Mouse (Mus musculus) bone marrow, adult 2 months (tissue): ENCODE measurements around the gene Irs1. TPM values are rescaled to one million over a fixed set of nuclear protein-coding genes. Genes with fewer than 3 reads are reported as not detected.

Experiments
- H3K27ac ChIP-seq: fragments of 200-500 bp; 2 replicates; pipeline ENCODE4 v1.5.1; 2012; ENCODE audit warnings: low read depth, mild to moderate bottlenecking, control low read depth, inconsistent platforms, low read length; ENCODE audit not compliant: control insufficient read depth, poor library complexity, insufficient read depth
- H3K4me1 ChIP-seq: fragments of 200-500 bp; 2 replicates; pipeline ENCODE4 v1.6.1; 2011; ENCODE audit warnings: low read length; ENCODE audit not compliant: control insufficient read depth, insufficient read depth
- H3K4me3 ChIP-seq: fragments of 200-500 bp; replicated peaks from 2 replicates; pipeline ENCODE3; 2011; ENCODE audit warnings: mild to moderate bottlenecking, low read depth, low read length, control low read depth; ENCODE audit not compliant: control insufficient read depth
- CTCF ChIP-seq: fragments of 200-500 bp; IDR thresholded peaks from 2 replicates; pipeline ENCODE4 v1.5.1; 2011; ENCODE audit warnings: low read length, control low read depth; ENCODE audit not compliant: control insufficient read depth, insufficient read depth
- POLR2A ChIP-seq: fragments of 200-500 bp; IDR thresholded peaks from 2 replicates; pipeline ENCODE4 v1.6.1; 2011; ENCODE audit warnings: low read depth, mild to moderate bottlenecking, control low read depth, low read length, borderline replicate concordance; ENCODE audit not compliant: control insufficient read depth
- WGBS: fragments of 180-500 bp; shearing (Covaris S2); methylation state at CpG from one replicate; pipeline ENCODE4 v1.1.7; 2018; 5-methylcytosine and 5-hydroxymethylcytosine counted together
- polyA plus RNA-seq: library from polyadenylated mRNA; stranded (reverse); fragments of >200 nt; gene quantifications from 2 replicates; pipeline ENCODE4 v1.2.4, GENCODE M21; 2011; ENCODE audit warnings: low replicate concordance; ENCODE audit not compliant: missing spikeins, insufficient read depth, insufficient read length

Irs1 gene
- polyA plus RNA-seq, 1 experiment: 1.9 TPM

DNA sequence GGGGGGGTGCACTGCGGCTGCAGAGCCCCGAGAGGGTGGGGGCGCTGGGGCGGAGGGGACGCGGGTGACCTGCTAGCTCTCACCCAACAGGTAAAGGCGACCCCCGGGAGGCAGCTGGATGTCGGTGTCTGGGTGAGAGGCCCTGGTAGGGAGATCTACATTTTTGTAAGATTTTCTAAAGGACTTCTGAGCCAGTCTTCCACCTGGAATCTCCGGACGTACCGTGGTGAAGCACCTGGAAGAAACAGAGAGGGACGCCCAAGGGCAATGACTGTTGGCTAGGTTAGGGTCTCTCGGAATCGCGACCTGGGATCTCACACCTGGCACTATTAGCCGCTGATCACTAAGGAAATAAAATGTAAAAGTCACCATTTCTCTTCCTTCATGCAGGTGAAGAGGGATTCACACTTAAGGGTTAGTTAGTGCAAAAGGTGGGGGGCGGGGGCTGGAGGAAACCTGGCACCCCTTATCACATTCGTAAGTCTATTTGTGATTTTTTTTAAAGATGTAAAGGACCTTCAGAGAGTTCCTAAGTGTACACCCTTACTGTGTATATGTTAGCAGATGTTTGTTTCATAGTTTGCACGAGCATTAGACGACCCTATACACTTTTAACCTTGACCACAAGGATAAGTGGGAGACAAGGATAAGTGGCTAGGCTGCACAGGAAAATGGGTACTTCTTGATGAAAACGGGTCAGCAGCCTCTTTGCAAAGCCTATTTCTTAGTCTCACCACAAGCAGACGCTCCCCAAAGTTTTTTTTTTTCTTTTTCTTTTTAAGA, 905 bp upstream of the Irs1 start:
- no peak overlapping the region for H3K4me3 ChIP-seq
- no peak overlapping the region for H3K27ac ChIP-seq
- TF ChIP-seq CTCF (no peak), POLR2A (no peak)
- WGBS: 6% methylated on average over 23 of the region's 23 CpGs
- H3K4me1 ChIP-seq: no peaks in the 10 kb centered on the region

GRCm38 (mm10) chr1:82290723-82291150, 479 bp downstream of the Irs1 start:
- TF ChIP-seq CTCF: no peak
- TF ChIP-seq POLR2A: no peak
- under 1% methylated on average over 31 of the region's 31 CpGs for WGBS
- Histone ChIP-seq H3K27ac (peak overlapping the region; percentile 49; the same call in 1 of the 2 replicates), H3K4me1 (no peaks in the 10 kb centered on the region), H3K4me3 (peak overlapping the region; percentile 54)

- Histone ChIP-seq H3K27ac (0 out of 2 replicates have a peak overlapping the region, but pooled peaks have one; percentile 17), H3K4me3 (peak overlapping the region; percentile 54), H3K4me1 (no peaks in the 10 kb centered on the region)
- TF ChIP-seq POLR2A (peak; percentile 21; the same call in 1 of the 2 replicates), CTCF (no peak)
- 3% methylated on average over 45 of the region's 45 CpGs for WGBS
These were observed 1.1 kb downstream of the Irs1 start for GRCm38 (mm10) chr1:82289990-82290681.

DNA sequence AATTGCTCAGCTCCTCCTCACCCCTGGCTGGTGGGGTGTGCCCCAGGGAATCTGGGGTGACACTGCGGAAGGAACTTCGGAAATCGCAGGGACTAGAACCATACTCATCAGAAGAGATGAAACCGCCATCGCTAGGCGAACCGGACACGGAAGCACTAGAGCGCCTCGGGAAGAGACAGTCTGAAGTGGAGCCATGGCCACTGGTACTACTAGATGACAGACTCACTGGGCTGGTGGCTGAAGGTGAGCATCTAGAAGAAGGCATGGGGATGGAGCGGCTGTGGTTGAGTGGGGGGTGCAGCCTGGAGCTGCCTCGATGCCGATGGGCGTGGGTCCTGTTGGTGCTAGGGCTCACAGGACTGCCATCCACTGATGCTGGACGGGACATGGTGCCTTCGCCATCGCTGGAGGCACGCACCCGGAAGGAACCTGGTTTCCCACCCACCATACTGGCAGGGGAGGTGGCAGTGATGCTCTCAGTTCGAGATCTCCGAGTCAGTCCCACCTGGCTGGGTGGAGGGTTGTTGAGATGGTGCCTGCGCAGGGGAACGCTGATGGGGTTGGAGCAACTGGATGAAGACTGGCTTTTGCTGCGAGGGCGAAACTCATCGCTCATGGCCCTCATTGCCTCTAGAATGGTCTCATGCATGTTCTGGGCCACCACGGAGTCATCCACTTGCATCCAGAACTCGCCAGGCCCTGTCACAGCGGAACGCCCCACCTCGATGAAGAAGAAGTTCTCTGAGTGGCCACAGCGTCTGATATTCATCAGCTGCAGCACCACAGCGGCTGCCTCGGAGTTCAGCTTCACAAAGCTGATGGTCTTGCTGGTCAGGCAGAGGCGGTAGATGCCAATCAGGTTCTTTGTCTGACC, 1.9 kb downstream of the Irs1 start:
- H3K4me1 ChIP-seq: no peaks in the 10 kb centered on the region
- 0 out of 2 replicates have a peak overlapping the region, but pooled peaks have one; percentile 0 for H3K27ac ChIP-seq
- TF ChIP-seq CTCF: no peak
- no peak for TF ChIP-seq POLR2A
- H3K4me3 ChIP-seq: peak overlapping the region; percentile 12
- 66% methylated on average over 35 of the region's 35 CpGs for WGBS

DNA sequence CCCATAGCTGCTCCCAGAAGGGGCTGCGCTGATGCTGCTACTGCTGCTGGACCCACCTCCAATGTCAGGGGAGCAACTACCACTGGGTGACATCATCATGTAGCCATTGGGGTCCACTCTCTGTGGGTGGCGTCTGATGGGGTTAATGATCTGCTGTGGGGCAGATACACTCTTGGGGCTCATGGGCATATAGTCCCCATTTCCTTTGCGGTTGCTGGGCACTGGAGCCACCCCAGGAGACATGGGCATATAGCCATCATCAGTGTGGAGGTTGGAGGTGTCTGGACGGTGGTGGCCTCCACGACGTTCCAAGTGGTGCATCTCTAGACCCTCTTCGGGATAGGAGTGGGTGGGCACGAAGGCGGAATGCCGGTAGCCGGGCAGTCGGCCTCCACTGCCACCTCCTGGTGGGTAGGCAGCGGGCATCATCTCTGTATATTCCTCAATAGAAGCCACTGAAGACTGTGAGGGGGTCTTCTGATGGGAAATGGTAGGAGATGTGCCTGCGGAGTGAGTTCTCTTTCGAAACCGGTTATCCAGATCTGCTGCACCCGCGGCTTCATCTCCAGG, 2.7 kb downstream of the Irs1 start:
- no peak for TF ChIP-seq POLR2A
- no peak for TF ChIP-seq CTCF
- WGBS: 83% methylated on average over 18 of the region's 18 CpGs
- no peak overlapping the region for H3K4me3 ChIP-seq

GRCm38 (mm10) chr1:82287776-82288325, 3.4 kb downstream of the Irs1 start:
- Histone ChIP-seq H3K27ac (no peak overlapping the region), H3K4me3 (no peak overlapping the region)
- 79% methylated on average over 16 of the region's 16 CpGs for WGBS

More for the DNA sequence above, 2.7 kb downstream of the Irs1 start:
- no peak overlapping the region for H3K27ac ChIP-seq
- H3K4me1 ChIP-seq: peaks cover 1% of the 10 kb centered on the region; the same call in 1 of the 2 replicates

DNA sequence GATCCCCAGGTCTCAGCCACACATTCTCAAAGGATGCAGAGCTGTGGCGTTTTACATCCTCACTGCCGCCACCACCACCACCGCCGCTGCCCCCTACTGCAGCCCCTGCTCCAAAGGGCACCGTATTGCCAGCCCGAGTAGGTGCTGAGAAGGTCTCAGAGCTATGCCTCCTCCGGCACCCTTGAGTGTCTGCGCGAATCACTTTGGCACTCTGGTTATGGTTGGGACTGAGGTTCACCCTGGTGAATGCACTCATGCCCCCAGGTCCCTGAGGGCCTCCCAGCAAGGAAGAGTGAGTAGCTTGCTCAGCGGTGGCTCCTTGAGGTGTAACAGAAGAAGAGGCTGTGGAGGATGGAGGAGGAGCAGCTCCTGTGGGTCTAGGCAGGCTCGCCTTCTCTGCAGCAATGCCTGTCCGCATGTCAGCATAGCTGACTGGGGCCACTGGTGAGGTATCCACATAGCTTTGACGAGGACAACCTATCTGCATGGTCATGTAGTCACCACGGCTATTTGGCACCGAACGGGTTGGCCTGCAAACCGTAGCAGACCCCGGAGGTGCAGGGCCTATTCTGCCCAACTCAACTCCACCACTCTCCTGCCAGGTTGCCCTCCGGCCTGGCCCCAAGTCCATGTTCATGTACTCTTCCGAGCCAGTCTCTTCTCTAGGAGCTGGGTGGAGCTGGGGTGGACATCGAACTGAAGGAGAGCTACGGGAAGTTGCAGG, 4.0 kb downstream of the Irs1 start:
- 67% methylated on average over 22 of the region's 22 CpGs for WGBS
- no peak for TF ChIP-seq POLR2A
- TF ChIP-seq CTCF: no peak
- no peak overlapping the region for H3K27ac ChIP-seq
- peaks cover 3% of the 10 kb centered on the region for H3K4me1 ChIP-seq
- H3K4me3 ChIP-seq: no peak overlapping the region

More at GRCm38 (mm10) chr1:82287776-82288325, 3.4 kb downstream of the Irs1 start:
- H3K4me1 ChIP-seq: peaks cover 2% of the 10 kb centered on the region
- TF ChIP-seq CTCF (no peak), POLR2A (no peak)
